Mouse (Mus musculus): ENCODE results near the gene Dcpp3.
"Not testable (repeated sequence)": the region's sequence is repeated elsewhere in the genome, so short reads cannot be mapped to it uniquely, and the experiment has no call there.

Dcpp3 gene

DNA sequence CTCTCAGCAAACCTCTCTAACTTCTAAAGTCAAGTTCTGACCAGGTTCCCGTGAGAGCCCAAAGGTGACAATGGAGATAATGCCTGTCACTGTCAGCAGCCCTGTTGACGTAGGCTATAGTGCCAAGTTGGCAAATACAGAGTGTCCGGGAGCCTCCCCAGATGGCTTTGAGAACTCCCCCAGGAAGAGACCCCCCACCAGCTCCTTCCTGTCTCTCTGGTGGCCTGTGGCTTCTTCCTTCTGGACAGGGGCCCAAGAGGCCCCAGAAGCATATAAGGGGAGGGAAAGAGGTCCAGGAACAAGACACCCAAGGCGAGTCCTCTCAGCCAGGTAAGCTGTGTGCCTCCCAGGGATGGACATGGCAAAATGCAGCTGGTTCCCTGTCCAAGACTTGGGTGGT lies at the start of gene Dcpp3:
TSS of gene Dcpp3 (plus strand) at position 301 of the 400 bp plus-strand sequence.
- in situ Hi-C loops (cut with MboI; ENCODE audit: low sequenced_read_pairs): not testable (repeated sequence)

DNA sequence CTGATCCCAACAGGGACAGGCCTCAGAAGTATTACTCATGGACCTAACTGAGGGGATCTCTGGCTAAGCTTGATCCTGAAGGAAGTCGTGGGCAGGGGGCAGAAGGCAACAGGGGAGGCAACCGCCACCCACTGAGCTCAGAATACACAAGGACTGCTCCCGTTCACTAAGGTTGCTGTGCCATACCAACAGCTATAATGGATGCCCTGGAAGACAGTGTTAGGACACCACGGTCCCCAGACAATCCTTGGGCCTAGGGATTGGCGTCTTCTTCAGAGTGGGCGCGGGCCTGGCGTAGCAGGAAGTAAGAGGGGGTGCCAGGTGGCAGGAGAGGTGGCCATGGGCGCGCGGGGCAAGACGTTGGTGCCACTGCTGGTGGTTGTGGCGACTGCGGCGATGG lies 49.5 kb upstream of the Dcpp3 start, which contains the start of gene Prss21:
TSS of gene Prss21 (plus strand) at position 301 of the 400 bp plus-strand sequence.
- in situ Hi-C loops (cut with MboI; ENCODE audit: low sequenced_read_pairs): no loop called here

DNA sequence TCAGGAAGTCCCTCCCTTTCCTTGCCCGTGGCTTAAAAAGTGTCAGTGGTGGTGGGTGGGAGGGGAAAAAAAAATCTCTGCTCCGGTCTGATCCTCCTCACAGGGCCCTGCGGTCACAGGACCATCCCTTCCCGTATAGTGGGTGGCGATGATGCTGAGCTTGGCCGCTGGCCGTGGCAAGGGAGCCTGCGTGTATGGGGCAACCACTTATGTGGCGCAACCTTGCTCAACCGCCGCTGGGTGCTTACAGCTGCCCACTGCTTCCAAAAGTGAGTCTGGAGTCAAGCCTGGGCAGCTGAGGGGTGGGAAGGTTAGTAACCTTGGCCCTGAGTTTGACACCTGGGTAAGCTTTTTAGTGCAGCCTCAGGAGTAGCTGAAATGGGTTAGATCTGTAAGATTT lies 48.7 kb upstream of the Dcpp3 start:
- in situ Hi-C loops (cut with MboI; ENCODE audit: low sequenced_read_pairs): no loop called here

DNA sequence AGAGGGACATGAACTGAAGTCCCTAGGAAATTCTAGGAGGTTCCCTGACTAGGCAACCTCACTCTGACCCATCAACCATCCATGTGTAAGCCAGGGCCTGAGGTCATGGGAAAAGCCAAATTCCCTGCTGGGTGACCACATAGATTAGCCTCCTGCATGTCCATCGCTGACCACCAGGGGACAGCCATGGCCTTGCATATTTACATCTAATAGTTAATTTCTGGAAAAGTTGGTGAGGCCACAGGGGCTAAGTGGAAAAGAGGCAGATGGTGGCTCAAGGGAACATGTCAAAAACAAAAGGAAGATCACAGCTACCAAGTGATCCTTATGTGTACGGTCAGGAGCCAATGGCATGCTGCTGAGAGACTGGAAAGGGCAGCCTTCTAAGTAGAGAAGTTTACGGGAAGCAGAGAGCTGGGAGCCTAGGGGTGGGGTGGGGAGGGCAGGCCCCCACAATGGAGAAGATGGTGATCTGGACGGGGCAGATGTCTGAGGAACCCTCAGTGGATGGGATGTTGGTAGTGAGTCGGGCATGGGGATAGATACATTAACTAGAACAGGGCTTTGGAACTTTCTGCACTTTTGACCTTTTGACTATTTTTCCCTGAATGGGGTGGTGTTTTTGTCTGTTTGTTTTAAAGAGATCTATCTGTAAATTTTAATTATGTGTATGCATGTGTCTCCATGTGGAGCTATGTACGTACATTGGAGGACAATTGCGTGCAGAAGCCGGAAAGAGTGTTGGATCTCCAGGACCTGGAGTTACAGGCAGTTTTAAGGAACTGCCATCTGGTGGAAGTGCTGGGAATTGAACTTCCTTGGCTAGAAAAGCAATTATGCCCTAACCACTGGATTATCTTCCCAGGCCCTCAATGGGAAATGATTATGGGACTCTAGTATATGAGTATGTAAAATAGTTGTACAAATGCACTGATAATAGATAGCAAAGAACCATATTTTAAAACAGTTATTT lies 43.1 kb upstream of the Dcpp3 start:
- in situ Hi-C loops (cut with MboI; ENCODE audit: low sequenced_read_pairs): loop anchor here (5.0 kb wide), 1 partner anchor 83 kb away; the partner anchor contains the start of gene Sbpl

DNA sequence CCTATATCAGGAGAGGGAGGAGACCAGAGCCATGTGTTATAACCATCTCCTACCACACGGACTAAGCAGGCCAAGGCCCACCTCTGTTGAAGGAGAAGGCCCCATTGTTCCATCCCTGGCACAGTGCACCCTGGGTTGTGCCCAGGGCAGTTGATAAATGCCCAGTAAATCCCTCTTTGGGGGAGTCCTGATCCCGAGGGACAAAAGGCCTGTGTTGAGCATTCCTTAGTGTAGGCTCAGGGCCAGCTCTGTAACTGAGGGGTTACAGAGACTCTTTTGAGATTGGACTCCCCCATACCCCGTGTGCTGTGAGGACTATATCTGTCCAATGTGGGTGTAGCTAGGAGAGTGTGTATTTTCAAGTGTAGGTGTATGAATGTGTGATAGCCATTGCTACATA lies 40.5 kb upstream of the Dcpp3 start:
- in situ Hi-C loops (cut with MboI; ENCODE audit: low sequenced_read_pairs): no loop called here

DNA sequence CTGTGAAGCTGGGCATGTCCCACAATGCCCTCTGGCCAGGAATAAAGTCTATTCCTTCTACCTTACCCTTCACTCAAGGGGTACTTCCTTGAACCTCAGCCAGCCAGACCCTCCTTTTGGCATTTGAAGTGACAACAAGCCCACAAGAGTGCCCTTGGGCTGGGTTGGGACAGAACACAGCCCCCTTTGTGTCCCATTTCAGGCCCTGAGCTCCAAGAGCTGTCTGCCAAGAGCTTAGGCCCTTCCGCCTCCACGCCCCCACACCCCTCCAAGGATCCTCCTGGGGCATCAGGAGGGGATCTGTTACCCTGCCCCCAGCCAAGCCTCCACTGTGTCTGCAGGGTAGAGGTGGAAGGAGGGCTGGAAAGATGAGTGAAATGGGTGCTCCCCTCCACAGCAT lies 40.1 kb upstream of the Dcpp3 start:
- in situ Hi-C loops (cut with MboI; ENCODE audit: low sequenced_read_pairs): no loop called here

DNA sequence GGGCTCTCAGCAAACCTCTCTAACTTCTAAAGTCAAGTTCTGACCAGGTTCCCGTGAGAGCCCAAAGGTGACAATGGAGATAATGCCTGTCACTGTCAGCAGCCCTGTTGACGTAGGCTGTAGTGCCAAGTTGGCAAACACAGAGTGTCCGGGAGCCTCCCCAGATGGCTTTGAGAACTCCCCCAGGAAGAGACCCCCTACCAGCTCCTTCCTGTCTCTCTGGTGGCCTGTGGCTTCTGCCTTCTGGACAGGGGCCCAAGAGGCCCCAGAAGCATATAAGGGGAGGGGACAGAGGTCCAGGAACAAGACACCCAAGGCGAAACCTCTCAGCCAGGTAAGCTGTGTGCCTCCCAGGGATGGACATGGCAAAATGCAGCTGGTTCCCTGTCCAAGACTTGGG lies 36.7 kb upstream of the Dcpp3 start, which contains the start of the genes Dcpp1 and Dcpp2:
TSS of gene Dcpp1 (plus strand) at position 301 of the 400 bp plus-strand sequence.
TSS of gene Dcpp2 (plus strand) at position 305 of the 400 bp plus-strand sequence.
- in situ Hi-C loops (cut with MboI; ENCODE audit: low sequenced_read_pairs): not testable (repeated sequence)

DNA sequence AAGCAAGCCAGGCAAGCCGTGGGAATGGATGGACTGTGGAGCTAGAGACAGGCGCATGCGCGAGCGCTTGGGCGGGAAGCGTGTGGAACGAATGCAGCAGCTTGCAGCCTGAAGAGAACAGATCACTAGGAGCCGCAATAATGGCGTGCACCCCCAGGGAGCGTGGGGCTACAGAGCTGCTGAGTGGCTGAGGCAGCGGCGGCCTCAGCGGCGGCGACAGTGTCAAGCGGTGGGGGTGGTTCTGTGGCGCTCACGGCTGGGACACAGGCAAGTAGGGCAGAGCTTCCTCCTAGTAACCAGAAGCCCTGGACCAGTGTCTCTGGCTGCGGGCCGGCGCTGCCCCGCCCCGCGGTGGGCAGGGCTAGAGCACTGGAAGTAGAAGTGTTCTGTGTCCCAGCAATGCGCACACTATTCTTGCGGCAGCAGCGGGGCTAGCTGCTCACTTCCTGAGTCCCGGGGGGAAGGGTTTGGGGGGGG lies 7.3 kb downstream of the Dcpp3 start:
- in situ Hi-C loops (cut with MboI; ENCODE audit: low sequenced_read_pairs): no loop called here

DNA sequence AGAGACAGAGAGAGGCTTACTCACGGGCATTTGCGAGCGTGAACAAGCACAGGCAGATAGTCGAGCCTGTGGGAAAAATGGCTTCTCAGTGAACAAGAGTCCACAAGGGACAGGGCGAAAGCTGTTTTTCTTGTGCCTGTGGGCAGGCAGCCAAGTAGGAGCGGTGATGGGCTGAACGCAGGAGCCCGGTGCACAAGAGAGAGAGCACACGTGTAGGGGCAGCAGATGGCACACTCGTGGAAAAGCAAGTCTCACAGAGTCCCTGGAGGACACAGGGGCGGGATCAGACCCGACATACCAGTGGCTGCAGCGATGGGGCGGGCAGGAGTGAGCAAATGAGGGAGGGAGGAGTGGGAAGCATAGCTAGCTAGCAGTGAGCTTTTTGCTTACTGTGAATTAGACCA lies 7.8 kb downstream of the Dcpp3 start:
- in situ Hi-C loops (cut with MboI; ENCODE audit: low sequenced_read_pairs): no loop called here

DNA sequence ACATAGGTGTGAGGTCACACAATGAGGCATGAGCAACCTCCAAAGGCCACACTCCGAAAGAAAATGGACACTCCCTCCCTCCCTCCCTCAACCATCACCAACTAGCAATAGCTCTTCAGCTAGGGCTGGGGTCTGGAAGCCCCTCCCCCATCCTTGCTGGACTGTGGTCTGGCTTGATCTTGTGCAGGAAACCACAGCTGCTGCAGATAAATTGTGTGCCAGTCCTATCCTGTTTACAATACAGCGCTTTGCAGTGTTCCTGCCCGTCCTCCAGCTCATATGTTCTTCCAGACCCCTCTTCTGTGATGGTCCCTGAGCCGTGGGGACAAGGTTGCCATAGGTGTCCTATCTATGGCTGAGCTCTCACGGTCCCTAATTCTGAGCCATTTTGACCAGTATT lies 13.9 kb downstream of the Dcpp3 start:
- in situ Hi-C loops (cut with MboI; ENCODE audit: low sequenced_read_pairs): no loop called here

DNA sequence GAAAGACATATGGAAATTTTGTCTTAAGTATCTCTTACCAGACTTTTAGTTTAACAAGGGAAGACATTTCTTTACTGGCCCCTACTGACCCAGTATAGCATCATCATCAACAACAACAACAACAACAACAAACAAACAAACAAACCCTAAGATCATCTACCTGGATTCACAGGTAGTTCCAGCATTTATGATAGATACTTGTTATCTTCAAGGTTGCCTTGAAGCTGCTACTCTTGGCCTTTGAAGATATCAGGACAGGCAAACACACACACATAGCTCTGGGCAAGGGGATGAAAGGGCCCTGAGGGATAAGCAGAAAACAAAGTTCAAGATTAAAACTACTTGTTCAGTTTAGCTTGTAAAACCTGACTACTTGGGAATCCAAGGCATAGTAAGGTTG lies 24.1 kb downstream of the Dcpp3 start, which contains the start of gene Sbp:
TSS of gene Sbp (plus strand) at position 301 of the 400 bp plus-strand sequence.
- in situ Hi-C loops (cut with MboI; ENCODE audit: low sequenced_read_pairs): no loop called here

DNA sequence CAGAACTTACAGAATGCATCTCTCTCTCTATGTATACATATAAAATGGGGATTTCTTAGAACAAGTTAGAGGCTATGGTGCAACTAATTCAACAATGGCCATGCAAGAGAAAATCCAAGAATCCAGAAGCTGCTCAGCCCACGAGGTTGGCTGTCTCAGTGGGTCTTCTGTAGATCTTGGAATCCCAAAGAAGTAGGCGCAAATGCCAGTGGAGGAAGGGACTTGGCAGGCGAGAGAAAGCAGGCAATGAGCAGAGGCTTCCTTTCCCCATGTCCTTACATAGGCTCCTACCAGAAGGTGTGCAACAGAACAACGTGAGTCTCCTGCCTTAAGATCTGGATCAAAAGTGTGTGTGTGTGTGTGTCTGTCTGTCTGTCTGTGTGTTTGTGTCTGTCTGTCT lies 30.2 kb downstream of the Dcpp3 start:
- in situ Hi-C loops (cut with MboI; ENCODE audit: low sequenced_read_pairs): not testable (repeated sequence)

DNA sequence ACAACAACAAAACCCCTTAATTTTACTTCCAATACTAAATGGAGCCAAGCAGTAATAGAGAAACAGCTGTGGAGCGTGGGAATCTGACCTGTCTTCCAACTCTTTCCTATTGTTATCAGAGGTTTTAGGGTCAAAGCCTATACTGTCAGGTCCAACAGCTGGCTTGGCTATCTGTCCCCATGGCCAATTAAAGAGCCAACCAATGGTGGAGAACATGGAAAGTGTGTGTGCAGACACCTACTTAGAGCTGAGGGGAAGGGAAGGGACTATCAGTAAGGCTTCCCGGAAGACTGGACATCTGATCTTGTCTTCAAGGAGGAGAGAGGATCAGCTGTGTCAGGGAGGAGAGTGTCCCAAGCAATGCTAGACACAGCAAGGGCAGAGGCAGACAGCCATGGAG lies 31.8 kb downstream of the Dcpp3 start:
- in situ Hi-C loops (cut with MboI; ENCODE audit: low sequenced_read_pairs): no loop called here

DNA sequence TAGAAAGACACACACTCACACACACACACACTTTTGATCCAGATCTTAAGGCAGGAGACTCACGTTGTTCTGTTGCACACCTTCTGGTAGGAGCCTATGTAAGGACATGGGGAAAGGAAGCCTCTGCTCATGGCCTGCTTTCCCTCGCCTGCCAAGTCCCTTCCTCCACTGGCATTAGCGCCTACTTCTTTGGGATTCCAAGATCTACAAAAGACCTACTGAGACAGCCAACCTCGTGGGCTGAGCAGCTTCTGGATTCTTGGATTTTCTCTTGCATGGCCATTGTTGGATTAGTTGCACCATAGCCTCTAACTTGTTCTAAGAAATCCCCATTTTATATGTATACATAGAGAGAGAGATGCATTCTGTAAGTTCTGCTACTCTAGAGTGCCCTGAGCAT lies 33.6 kb downstream of the Dcpp3 start:
- in situ Hi-C loops (cut with MboI; ENCODE audit: low sequenced_read_pairs): not testable (repeated sequence)

DNA sequence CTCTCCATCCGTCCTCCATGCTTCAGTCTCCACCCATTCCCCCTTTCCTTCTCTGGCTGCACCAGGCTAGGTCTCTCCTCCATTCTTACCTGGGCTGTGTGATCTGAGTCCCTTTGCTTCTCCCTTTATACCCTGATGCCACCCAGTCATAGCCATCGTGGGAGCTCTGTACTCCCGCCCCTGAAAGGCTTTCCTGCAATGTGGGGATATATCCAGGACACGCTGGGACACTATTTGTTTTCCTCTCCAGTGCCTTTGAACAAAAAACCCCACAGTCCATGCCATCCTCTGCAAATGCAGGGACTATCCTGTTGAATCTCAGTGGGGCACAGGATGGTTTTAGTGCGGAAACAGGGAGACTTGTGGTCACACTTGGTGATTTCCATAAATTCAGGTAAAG lies 37.9 kb downstream of the Dcpp3 start, which contains the start of gene Sbpl:
TSS of gene Sbpl (minus strand) at position 101 of the 400 bp plus-strand sequence.
- in situ Hi-C loops (cut with MboI; ENCODE audit: low sequenced_read_pairs): loop anchor here (5.0 kb wide), 1 partner anchor 83 kb away; no protein-coding TSS in a partner anchor

DNA sequence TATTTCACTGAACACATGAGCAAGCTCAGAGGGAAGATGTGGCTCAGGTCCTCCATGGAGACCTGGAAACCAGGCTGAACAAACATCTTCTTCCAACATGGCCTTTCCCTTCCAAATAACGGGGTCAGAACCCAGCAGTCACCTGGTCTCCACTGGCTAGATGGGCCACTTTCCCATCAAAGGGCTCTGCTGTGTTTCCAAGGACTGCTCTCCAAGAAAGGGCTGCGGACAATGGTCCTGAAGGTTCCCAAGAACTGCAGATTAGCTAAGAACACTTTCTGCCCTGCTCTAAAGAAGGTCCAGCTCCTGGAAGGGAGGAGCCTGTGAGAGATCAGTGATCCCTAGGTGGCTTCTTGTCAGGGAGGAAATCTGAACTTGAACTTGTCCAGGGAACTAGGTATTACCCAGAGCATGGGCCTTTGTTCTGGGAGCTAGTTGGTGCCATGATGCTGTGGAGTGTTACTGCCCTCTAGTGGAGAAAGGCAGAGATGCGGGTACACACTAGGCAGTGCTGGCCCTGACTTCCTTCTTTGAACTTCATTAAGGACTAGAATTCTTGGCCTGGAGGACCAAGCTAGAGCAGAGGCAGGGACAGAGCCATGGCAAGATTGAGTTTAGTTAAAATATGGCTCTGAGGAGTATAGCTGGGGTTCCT lies 43.0 kb downstream of the Dcpp3 start:
- in situ Hi-C loops (cut with MboI; ENCODE audit: low sequenced_read_pairs): no loop called here

DNA sequence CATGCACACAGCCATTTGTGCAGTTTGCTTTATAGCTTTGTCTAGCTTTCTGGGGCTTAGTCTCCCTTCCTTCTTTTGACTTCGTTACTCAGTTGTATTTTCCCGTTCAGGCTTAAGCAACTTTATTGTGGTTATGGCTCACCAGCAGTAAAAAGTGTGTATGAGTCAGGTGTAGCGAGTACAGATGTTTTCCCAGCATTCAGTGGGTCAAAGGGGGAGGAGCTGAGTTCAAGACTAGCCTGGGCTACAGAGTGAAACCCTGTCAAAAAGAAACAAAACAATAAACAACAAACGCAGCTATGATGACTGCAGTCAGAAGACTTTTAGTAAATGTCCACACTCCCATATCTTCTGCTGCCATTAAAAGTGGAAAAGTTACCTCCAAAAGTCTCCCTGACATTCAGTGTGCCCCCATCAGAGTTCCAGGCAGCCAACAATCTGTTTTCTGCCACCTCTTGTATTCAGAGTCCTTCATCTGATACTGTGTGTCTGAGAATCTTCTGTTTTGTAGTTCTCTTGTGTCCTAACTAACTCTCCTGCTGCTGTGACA lies 44.4 kb downstream of the Dcpp3 start:
- in situ Hi-C loops (cut with MboI; ENCODE audit: low sequenced_read_pairs): no loop called here

DNA sequence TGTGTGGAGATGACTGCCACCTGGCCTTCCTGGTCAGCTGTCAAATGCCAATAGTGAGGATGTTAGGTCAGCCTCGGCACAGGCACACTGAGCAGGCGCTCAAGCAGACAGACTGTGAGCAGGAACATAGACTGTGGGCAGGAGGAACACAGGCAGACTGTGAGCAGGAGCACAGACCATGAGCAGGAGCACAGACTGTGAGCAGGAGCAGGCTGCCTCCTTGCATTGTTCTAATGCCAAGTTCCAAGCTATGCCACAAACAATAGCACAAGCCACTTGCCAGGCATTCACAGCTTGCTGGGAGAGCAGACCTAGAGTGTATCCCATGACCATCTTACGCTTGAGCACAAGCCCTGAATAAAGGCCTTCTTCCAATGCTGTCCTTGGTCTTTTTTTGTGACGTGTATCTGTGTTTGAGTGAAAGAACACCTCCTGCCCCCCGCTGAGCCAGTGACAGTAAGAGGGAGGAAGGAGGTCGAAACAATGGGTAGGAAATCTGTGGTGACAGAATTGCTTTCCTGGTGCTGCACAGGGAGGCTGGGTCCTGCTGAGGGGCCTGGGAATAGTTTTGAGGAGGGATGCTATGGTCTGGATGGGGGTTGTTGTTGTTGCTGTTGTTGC lies 48.7 kb downstream of the Dcpp3 start:
- in situ Hi-C loops (cut with MboI; ENCODE audit: low sequenced_read_pairs): no loop called here

DNA sequence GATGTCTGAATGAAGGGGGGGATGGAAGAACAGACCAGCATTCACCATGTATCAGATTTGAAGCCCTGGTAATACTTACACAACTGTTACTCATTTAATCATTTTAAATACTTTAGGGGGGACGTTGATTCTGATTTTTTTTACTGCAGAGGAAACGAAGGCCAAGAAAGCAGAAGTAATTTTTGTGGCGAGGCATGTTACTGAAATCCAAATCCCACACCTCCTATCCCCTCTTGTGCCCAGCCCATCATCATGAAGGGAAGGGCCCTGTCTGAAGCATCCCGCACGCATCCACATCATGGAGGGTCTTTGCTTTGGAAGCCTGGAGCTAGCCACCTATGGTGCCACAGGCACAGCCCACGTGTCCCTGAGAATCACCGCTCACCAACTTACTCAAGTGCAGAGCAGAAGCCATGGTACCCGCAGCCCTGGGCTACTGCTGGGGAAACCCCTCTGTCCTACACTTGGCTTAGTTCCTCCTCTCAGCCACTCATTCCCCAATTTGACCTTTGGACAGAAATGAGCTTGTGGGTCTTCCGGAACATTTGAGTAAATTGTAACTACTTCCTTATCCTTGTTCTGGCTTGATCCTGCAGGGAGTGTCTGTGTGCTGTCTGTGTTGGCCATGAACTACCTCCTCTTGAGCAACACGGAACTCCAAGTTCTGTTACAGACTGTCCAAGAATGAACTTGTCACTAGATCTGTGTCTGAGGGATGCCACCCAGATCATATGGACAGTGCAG lies 49.6 kb downstream of the Dcpp3 start:
- in situ Hi-C loops (cut with MboI; ENCODE audit: low sequenced_read_pairs): no loop called here

DNA sequence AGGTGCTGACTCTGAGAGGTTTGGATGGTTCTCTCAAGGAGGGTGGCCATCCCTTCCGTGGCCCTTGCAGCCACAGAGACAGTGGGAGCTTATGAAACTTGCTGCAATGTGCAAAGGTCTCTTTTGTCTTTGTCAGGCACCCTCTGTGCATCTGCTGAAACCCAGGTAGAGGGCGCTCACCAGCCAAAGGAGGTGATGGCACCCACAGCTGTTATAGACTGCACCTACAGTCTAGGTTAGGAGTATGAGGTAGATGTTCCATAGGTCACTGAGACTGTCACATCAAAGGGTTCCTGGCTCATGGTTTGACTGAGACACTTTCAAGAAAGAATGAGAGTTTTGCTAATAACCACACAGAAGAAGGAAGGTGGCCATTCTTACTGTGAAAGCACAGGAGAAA lies 51.5 kb downstream of the Dcpp3 start:
- in situ Hi-C loops (cut with MboI; ENCODE audit: low sequenced_read_pairs): no loop called here
